Mouse (Mus musculus) embryo, embryonic 10 days (tissue): ENCODE results near the gene Erbb2.

ENCODE experiments used
- DNase-seq: peaks from one replicate; pipeline ENCODE4 v3.0.0-alpha.2; 2015; ENCODE audit warnings: low spot score

Gene Erbb2

DNA sequence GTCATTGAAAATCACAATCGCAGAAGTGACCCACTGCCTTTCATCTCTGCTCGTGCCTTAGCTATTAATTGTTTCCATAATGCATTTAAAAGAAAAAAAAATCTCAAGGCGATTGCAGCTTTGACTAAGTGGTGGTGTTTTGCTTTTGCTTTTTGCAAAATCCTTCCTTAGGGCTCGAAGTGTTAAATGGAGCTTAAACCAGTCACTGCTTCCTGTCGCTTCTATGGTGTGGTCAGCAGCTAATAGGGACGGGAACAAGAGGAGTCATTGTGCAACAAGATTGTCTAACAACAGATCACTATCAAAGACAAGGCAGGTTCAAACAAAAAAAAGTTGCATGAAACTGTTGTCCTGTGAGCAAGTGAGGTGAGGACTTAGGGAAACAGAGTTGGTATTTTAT, 69.0 kb downstream of the Erbb2 start:
- DNase-seq, result no peak

DNA sequence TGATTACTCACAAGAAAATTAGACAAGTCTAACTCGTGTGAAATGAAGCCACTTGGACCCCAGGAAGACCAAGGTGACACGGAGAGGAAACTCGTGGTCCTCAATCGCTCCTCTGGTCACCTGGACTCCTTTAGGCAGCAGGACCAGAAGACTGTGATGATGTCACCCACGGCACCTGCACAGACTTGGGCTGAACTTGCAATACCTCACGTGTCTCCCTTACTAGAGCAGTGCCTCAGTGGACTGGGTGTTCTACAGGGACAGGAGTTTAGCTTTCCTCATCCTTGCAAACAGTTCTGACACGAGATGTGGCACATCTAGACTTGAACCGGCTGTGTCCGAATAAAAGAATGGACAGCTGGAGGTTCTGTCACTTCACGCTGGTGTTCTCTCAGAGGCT, 69.8 kb downstream of the Erbb2 start:
- DNase-seq, result no peak

DNA sequence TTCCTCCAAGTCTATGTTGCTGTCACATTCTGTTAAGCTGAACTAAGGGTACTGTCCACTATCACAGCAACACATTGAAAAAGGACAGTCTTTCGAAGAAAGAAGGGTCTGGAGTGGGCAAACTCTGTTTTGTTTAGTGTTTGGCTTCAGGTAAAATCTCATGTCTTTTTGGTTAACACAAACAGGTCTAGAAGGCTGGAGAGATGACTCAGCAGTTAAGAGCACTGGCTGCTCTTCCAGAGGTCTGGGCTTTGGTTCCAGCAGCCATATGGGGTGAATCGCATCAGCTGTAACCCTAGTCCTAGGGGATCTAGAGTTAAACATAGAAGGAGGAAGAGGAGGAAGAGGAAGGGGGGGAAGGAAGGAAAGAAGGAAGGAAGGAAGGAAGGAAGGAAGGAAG, 73.5 kb downstream of the Erbb2 start:
- DNase-seq, result no peak
